Mouse (Mus musculus): Measurements from ENCODE around the gene Eipr1.

- TF ChIP-seq CTCF (IDR thresholded peaks at IDR 0.05; ENCODE audit: low read depth) (no peak), EP300 (IDR thresholded peaks at IDR 0.05; ENCODE audit: low read depth) (no peak)
Measured at GRCm38 (mm10) chr12:28860264-28860560, 108.6 kb downstream of the Eipr1 start.
